Mouse (Mus musculus): Measurements from ENCODE around the gene Plcb1.
"Not testable (repeated sequence)": the region's sequence is repeated elsewhere in the genome, so short reads cannot be mapped to it uniquely, and the experiment has no call there.

- not testable (repeated sequence) for TF ChIP-seq POLR2A (IDR thresholded peaks at IDR 0.05; ENCODE audit: low read depth, low read length); CTCF (IDR thresholded peaks at IDR 0.05; ENCODE audit: extremely low read depth, insufficient read length, insufficient replicate concordance, low read depth, low read length)
Observed at GRCm38 (mm10) chr2:135007885-135008284, 222.0 kb downstream of the Plcb1 start.
